Mouse (Mus musculus) MEL (cell line): ENCODE measurements at regions not wholly inside any gene's neighbourhood (a gene's known extent, or its start where the extent isn't known, plus 50 kb on each side); places are given as distances from the start of the nearest gene placed in this dataset.

Source experiments
- DNase-seq: peaks from one replicate; pipeline ENCODE4 v3.0.0; 2011; ENCODE audit warnings: low read depth, low spot score
- H3K27ac ChIP-seq: 2 replicates; pipeline ENCODE4 v1.5.1; 2012; ENCODE audit warnings: low read depth, mild to moderate bottlenecking, control low read depth, low read length, moderate library complexity; ENCODE audit not compliant: control insufficient read depth
- H3K27me3 ChIP-seq, 2 experiments: fragments of 150-350 bp in 1 of 2; sonication (generic) in 1 of 2; 2 replicates each; pipeline ENCODE4 v1.6.1; 2012; ENCODE audit warnings: low read length in 2 of 2, mild to moderate bottlenecking in 2 of 2, improper control_type of control experiment in 1 of 2, moderate library complexity in 1 of 2; ENCODE audit not compliant: insufficient read depth in 2 of 2, control insufficient read depth in 1 of 2
- H3K36me3 ChIP-seq, 2 experiments: 2 replicates each; pipeline ENCODE4 v1.6.1; 2012 to 2014; ENCODE audit warnings: low read length in 2 of 2, improper control_type of control experiment in 1 of 2, inconsistent platforms in 1 of 2, mild to moderate bottlenecking in 1 of 2; ENCODE audit not compliant: insufficient read depth in 2 of 2, control insufficient read depth in 1 of 2
- H3K4me1 ChIP-seq, 2 experiments: fragments of 150-350 bp in 1 of 2; sonication (generic) in 1 of 2; 2 replicates each; pipeline ENCODE4 v1.6.1; 2012; ENCODE audit warnings: low read length in 2 of 2, improper control_type of control experiment in 1 of 2, mild to moderate bottlenecking in 1 of 2; ENCODE audit not compliant: insufficient read depth in 2 of 2, control insufficient read depth in 1 of 2
- H3K4me3 ChIP-seq, 2 experiments: fragments of 150-350 bp in 1 of 2; sonication (generic) in 1 of 2; 2 replicates each; pipeline ENCODE4 v1.5.1; 2012; ENCODE audit warnings: low read depth in 2 of 2, low read length in 2 of 2, mild to moderate bottlenecking in 2 of 2, moderate library complexity in 2 of 2, control low read depth in 1 of 2, improper control_type of control experiment in 1 of 2; ENCODE audit not compliant: control insufficient read depth in 1 of 2, insufficient read depth in 1 of 2
- H3K79me2 ChIP-seq: 2 replicates; pipeline ENCODE4 v1.6.1; 2012; ENCODE audit warnings: mild to moderate bottlenecking, low read length, moderate library complexity; ENCODE audit not compliant: control insufficient read depth, poor library complexity, insufficient read depth
- H3K9ac ChIP-seq: 2 replicates; pipeline ENCODE4 v1.6.1; 2012; ENCODE audit warnings: low read depth, mild to moderate bottlenecking, control low read depth, low read length, moderate library complexity; ENCODE audit not compliant: control insufficient read depth, poor library complexity, severe bottlenecking
- H3K9me3 ChIP-seq: fragments of 150-350 bp; sonication (generic); replicated peaks from 2 replicates; pipeline ENCODE4 v1.6.1; 2012; ENCODE audit warnings: mild to moderate bottlenecking, low read length, improper control_type of control experiment, moderate library complexity; ENCODE audit not compliant: insufficient read depth
- CHD1 ChIP-seq: IDR thresholded peaks from 2 replicates; pipeline ENCODE4 v1.6.1; 2012; ENCODE audit warnings: low read depth, mild to moderate bottlenecking, inconsistent platforms, low read length, improper control_type of control experiment
- ELF1 ChIP-seq: IDR thresholded peaks from 2 replicates; pipeline ENCODE4 v1.6.1; 2014; ENCODE audit warnings: low read depth, mild to moderate bottlenecking, inconsistent platforms, low read length, improper control_type of control experiment, moderate library complexity
- EP300 ChIP-seq, 2 experiments: IDR thresholded peaks; 2 replicates each; pipeline ENCODE4 v1.6.1; 2011; ENCODE audit warnings: improper control_type of control experiment in 2 of 2, low read length in 2 of 2, low read depth in 1 of 2, mild to moderate bottlenecking in 1 of 2
- GABPA ChIP-seq: IDR thresholded peaks from 2 replicates; pipeline ENCODE4 v1.6.1; 2012; ENCODE audit warnings: low read depth, mild to moderate bottlenecking, inconsistent platforms, low read length, improper control_type of control experiment, moderate library complexity
- MAFK ChIP-seq: IDR thresholded peaks from 2 replicates; pipeline ENCODE4 v1.6.1; 2011; ENCODE audit warnings: low read depth, mild to moderate bottlenecking, low read length, improper control_type of control experiment, borderline replicate concordance
- MAZ ChIP-seq: IDR thresholded peaks from 2 replicates; pipeline ENCODE4 v1.6.1; 2012; ENCODE audit warnings: low read depth, mild to moderate bottlenecking, inconsistent platforms, low read length, improper control_type of control experiment
- MXI1 ChIP-seq: IDR thresholded peaks from 2 replicates; pipeline ENCODE4 v1.6.1; 2011; ENCODE audit warnings: mild to moderate bottlenecking, low read depth, low read length, improper control_type of control experiment
- MYB ChIP-seq: IDR thresholded peaks from 2 replicates; pipeline ENCODE4 v1.6.1; 2011; ENCODE audit warnings: mild to moderate bottlenecking, low read depth, low read length, improper control_type of control experiment
- POLR2A ChIP-seq, 2 experiments: IDR thresholded peaks; 2 replicates each; pipeline ENCODE4 v1.6.1; 2011 to 2012; ENCODE audit warnings: low read length in 2 of 2, mild to moderate bottlenecking in 2 of 2, control low read depth in 1 of 2, improper control_type of control experiment in 1 of 2, low read depth in 1 of 2, moderate library complexity in 1 of 2; ENCODE audit not compliant: control insufficient read depth in 1 of 2, insufficient read depth in 1 of 2, poor library complexity in 1 of 2
- POLR2AphosphoS2 ChIP-seq: IDR thresholded peaks from 2 replicates; pipeline ENCODE4 v1.6.1; 2011; ENCODE audit warnings: low read length, improper control_type of control experiment
- POLR2AphosphoS5 ChIP-seq: IDR thresholded peaks from 2 replicates; pipeline ENCODE4 v1.6.1; 2012; ENCODE audit warnings: low read depth, borderline replicate concordance, mild to moderate bottlenecking, inconsistent platforms, low read length, moderate library complexity, mixed read lengths
- RAD21 ChIP-seq: IDR thresholded peaks from 2 replicates; pipeline ENCODE4 v1.6.1; 2011; ENCODE audit warnings: mild to moderate bottlenecking, low read depth, low read length, improper control_type of control experiment
- RCOR1 ChIP-seq: IDR thresholded peaks from 2 replicates; pipeline ENCODE4 v1.6.1; 2012; ENCODE audit warnings: low read depth, mild to moderate bottlenecking, inconsistent platforms, low read length, improper control_type of control experiment
- TAL1 ChIP-seq: IDR thresholded peaks from 2 replicates; pipeline ENCODE4 v1.6.1; 2012; ENCODE audit warnings: mild to moderate bottlenecking, inconsistent platforms, low read length, moderate library complexity, mixed read lengths
- UBTF ChIP-seq: IDR thresholded peaks from 2 replicates; pipeline ENCODE4 v1.6.1; 2012; ENCODE audit warnings: low read depth, mild to moderate bottlenecking, inconsistent platforms, low read length, improper control_type of control experiment, moderate library complexity, borderline replicate concordance; ENCODE audit not compliant: insufficient read depth
- USF1 ChIP-seq: IDR thresholded peaks from 2 replicates; pipeline ENCODE4 v1.6.1; 2014; ENCODE audit warnings: low read depth, mild to moderate bottlenecking, inconsistent platforms, low read length, improper control_type of control experiment, moderate library complexity
- USF2 ChIP-seq, 2 experiments: IDR thresholded peaks; 2 replicates each; pipeline ENCODE4 v1.6.1; 2011 to 2012; ENCODE audit warnings: improper control_type of control experiment in 2 of 2, low read length in 2 of 2, borderline replicate concordance in 1 of 2, inconsistent platforms in 1 of 2, low read depth in 1 of 2, mild to moderate bottlenecking in 1 of 2; ENCODE audit not compliant: insufficient read depth in 1 of 2
- ZKSCAN1 ChIP-seq: IDR thresholded peaks from 2 replicates; pipeline ENCODE4 v1.6.1; 2012; ENCODE audit warnings: low read depth, mild to moderate bottlenecking, inconsistent platforms, low read length, improper control_type of control experiment, moderate library complexity

- H3K9me3 ChIP-seq = no peaks in the 10 kb centered on the region
- no peaks in the 10 kb centered on the region for H3K4me1 ChIP-seq
- no peak overlapping the region for H3K9ac ChIP-seq
- H3K36me3 ChIP-seq = no peaks in the 10 kb centered on the region
- H3K27me3 ChIP-seq = no peaks in the 10 kb centered on the region
- H3K27ac ChIP-seq = no peak overlapping the region
- no peak overlapping the region for H3K4me3 ChIP-seq
- no peak for DNase-seq
- H3K79me2 ChIP-seq = no peaks in the 10 kb centered on the region
- TF ChIP-seq GABPA = no peak
- no peak for TF ChIP-seq MXI1
- no peak for TF ChIP-seq RCOR1
- TF ChIP-seq POLR2A (IDR thresholded peaks at IDR 0.05; ENCODE audit: control insufficient read depth in 1 of 2, insufficient read depth in 1 of 2, low read depth in 1 of 2, low read length in 2 of 2, poor library complexity in 1 of 2) = no peak
- TF ChIP-seq MAFK = no peak
- no peak for TF ChIP-seq USF2 (IDR thresholded peaks at IDR 0.05; ENCODE audit: borderline replicate concordance in 1 of 2, insufficient read depth in 1 of 2, low read depth in 1 of 2, low read length in 2 of 2)
- TF ChIP-seq POLR2AphosphoS2 = no peak
- TF ChIP-seq POLR2AphosphoS5 = no peak
- TF ChIP-seq EP300 (IDR thresholded peaks at IDR 0.05; ENCODE audit: low read depth in 1 of 2, low read length in 2 of 2) = no peak
- TF ChIP-seq ZKSCAN1 = no peak
- no peak for TF ChIP-seq RAD21
- TF ChIP-seq, all 39 proteins: peak for 0
These were observed 259.4 kb upstream of the Gm9747 start for GRCm38 (mm10) chr1:81973481-81973880.

- no peak overlapping the region for H3K9ac ChIP-seq
- no peaks in the 10 kb centered on the region for H3K79me2 ChIP-seq
- no peak overlapping the region for H3K27ac ChIP-seq
- DNase-seq = no peak
- no peak for TF ChIP-seq USF2 (IDR thresholded peaks at IDR 0.05; ENCODE audit: borderline replicate concordance in 1 of 2, insufficient read depth in 1 of 2, low read depth in 1 of 2, low read length in 2 of 2)
- TF ChIP-seq USF1 = no peak
- TF ChIP-seq UBTF = no peak
- TF ChIP-seq CHD1 = no peak
- no peak for TF ChIP-seq MAZ
- TF ChIP-seq EP300 (IDR thresholded peaks at IDR 0.05; ENCODE audit: low read depth in 1 of 2, low read length in 2 of 2) = no peak
- TF ChIP-seq TAL1 = no peak
- no peak for TF ChIP-seq ELF1
- TF ChIP-seq MYB = no peak
- no peaks in the 10 kb centered on the region for H3K9me3 ChIP-seq
- H3K4me1 ChIP-seq = no peaks in the 10 kb centered on the region
- no peaks in the 10 kb centered on the region for H3K36me3 ChIP-seq
- no peaks in the 10 kb centered on the region for H3K27me3 ChIP-seq
- H3K4me3 ChIP-seq = no peak overlapping the region
These were observed 225.0 kb upstream of the Gm9747 start for GRCm38 (mm10) chr1:82007943-82008342.
